Mouse (Mus musculus) megakaryocyte, embryonic 14.5 days (primary cell): ENCODE measurements around the gene Smarcd2.

ENCODE experiments used
- FLI1 ChIP-seq: IDR thresholded peaks from 2 replicates; pipeline ENCODE4 v1.6.1; 2012; ENCODE audit warnings: low read length, inconsistent platforms, mixed read lengths
- GATA1 ChIP-seq: IDR thresholded peaks from 3 replicates; pipeline ENCODE4 v1.6.1; 2012; ENCODE audit warnings: mixed read lengths, low read length, inconsistent platforms, borderline replicate concordance

- no peak for TF ChIP-seq FLI1
- no peak for TF ChIP-seq GATA1
Measured at GRCm38 (mm10) chr11:106267871-106268270, 4.9 kb downstream of the Smarcd2 start.
